Mouse (Mus musculus) kidney, embryonic 15.5 days (tissue): ENCODE measurements around the gene Cab39l. TPM values are rescaled to one million over a fixed set of nuclear protein-coding genes. Genes with fewer than 3 reads are reported as not detected.

Source experiments
- ATAC-seq: fragments of 200-750 bp; cut with Nextera tagmentation; replicated peaks from 2 replicates; pipeline ENCODE4 v1.8.0; 2017; ENCODE audit warnings: moderate TSS enrichment; ENCODE audit not compliant: low FRiP score
- H3K27ac ChIP-seq: fragments of 300-500 bp; sonication (generic); 2 replicates; pipeline ENCODE4 v1.5.1; 2015; ENCODE audit warnings: mild to moderate bottlenecking, inconsistent platforms
- H3K27me3 ChIP-seq: fragments of 300-500 bp; sonication (generic); 2 replicates; pipeline ENCODE4 v1.6.1; 2015; ENCODE audit warnings: inconsistent platforms
- H3K36me3 ChIP-seq: fragments of 300-500 bp; sonication (generic); 2 replicates; pipeline ENCODE4 v1.6.1; 2015; ENCODE audit warnings: inconsistent platforms
- H3K4me1 ChIP-seq: fragments of 300-500 bp; sonication (generic); 2 replicates; pipeline ENCODE4 v1.6.1; 2015; ENCODE audit warnings: inconsistent platforms
- H3K4me2 ChIP-seq: fragments of 300-500 bp; sonication (generic); 2 replicates; pipeline ENCODE4 v1.6.1; 2015; ENCODE audit warnings: moderate library complexity, mild to moderate bottlenecking, inconsistent platforms
- H3K4me3 ChIP-seq: fragments of 300-500 bp; sonication (generic); replicated peaks from 2 replicates; pipeline ENCODE4 v1.5.1; 2015; ENCODE audit warnings: mild to moderate bottlenecking, inconsistent platforms
- H3K9ac ChIP-seq: fragments of 300-500 bp; sonication (generic); 2 replicates; pipeline ENCODE4 v1.6.1; 2015; ENCODE audit warnings: mild to moderate bottlenecking, inconsistent platforms
- H3K9me3 ChIP-seq: fragments of 300-500 bp; sonication (generic); replicated peaks from 2 replicates; pipeline ENCODE4 v1.6.1; 2016; ENCODE audit warnings: inconsistent platforms
- WGBS: fragments of 180-500 bp; shearing (Covaris S2); methylation state at CpG from one replicate; pipeline ENCODE4 v1.1.7; 2015; ENCODE audit warnings: mixed read lengths; 5-methylcytosine and 5-hydroxymethylcytosine counted together
- polyA plus RNA-seq: library from polyadenylated mRNA; unstranded; fragments of >200 nt; fragmentation: Nextera tagmentation; extraction: Ambion mirVana; gene quantifications from 2 replicates; pipeline ENCODE4 v1.2.1, GENCODE M21; 2015

The Cab39l gene
- polyA plus RNA-seq, 1 experiment from 2014 or later: 41.1 TPM

DNA sequence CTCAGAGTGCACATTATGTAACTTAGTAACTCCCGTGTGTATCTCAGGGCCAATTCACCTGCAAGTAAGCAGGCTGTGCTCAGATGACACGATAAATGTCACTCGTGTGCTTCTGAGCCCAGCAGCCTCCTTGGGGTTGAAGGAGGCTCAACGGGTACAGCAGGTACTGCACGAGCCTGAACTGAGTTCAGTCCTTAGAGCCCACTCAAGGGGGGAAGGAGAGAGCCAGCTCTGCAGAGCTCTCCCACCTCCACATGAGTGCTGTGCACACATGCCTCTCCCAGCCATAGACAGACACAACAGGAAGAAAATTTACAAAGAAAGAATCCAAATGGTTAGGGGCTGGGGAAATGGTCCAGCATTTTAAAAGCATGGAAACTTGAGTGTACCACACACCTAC, 85.1 kb downstream of the Cab39l start:
- Histone ChIP-seq H3K4me1 (no peaks in the 10 kb centered on the region), H3K9ac (no peak overlapping the region), H3K9me3 (no peaks in the 10 kb centered on the region), H3K4me3 (no peak overlapping the region), H3K27me3 (no peaks in the 10 kb centered on the region), H3K4me2 (no peak overlapping the region), H3K27ac (no peak overlapping the region), H3K36me3 (no peaks in the 10 kb centered on the region; the same call in 1 of the 2 replicates)
- WGBS: 89% methylated on average over 5 of the region's 5 CpGs
- ATAC-seq: no peak

GRCm38 (mm10) chr14:59530801-59531200, 90.0 kb downstream of the Cab39l start:
- H3K4me1 ChIP-seq: no peaks in the 10 kb centered on the region
- WGBS: 68% methylated on average over 1 of the region's 1 CpGs
- no peaks in the 10 kb centered on the region for H3K27me3 ChIP-seq
- no peaks in the 10 kb centered on the region; the same call in 1 of the 2 replicates for H3K36me3 ChIP-seq
- ATAC-seq: no peak
- no peak overlapping the region for H3K27ac ChIP-seq
- H3K9ac ChIP-seq: no peak overlapping the region
- H3K4me3 ChIP-seq: no peak overlapping the region
- H3K4me2 ChIP-seq: no peak overlapping the region
- H3K9me3 ChIP-seq: no peaks in the 10 kb centered on the region

DNA sequence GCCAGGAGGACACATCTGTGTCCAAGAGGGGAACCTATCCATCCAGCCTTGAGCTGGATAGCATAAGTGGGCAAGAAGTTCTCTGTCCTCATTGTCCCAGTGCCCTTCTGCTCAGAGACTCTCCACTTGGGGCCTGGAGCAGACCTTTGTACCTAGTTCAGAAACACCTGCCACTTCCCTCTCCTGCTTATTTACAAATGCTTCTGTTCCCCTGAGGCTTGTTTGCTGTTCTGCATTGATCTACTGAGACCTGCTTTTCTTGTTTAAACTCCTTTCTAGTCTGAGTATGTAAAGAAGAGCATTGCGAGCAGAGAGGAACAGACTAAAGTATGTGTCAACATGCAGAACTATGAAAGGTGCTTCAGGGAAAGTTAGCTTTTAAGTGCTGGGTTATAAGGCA, 92.2 kb downstream of the Cab39l start:
- H3K4me1 ChIP-seq: no peaks in the 10 kb centered on the region
- ATAC-seq: no peak
- H3K4me3 ChIP-seq: no peak overlapping the region
- 83% methylated on average over 1 of the region's 1 CpGs for WGBS
- H3K27me3 ChIP-seq: no peaks in the 10 kb centered on the region
- no peak overlapping the region for H3K27ac ChIP-seq
- H3K36me3 ChIP-seq: no peaks in the 10 kb centered on the region; the same call in 1 of the 2 replicates
- H3K4me2 ChIP-seq: no peak overlapping the region
- H3K9me3 ChIP-seq: no peaks in the 10 kb centered on the region
- no peak overlapping the region for H3K9ac ChIP-seq

GRCm38 (mm10) chr14:59533908-59534307, 93.1 kb downstream of the Cab39l start:
- no peaks in the 10 kb centered on the region for H3K27me3 ChIP-seq
- no peaks in the 10 kb centered on the region for H3K4me1 ChIP-seq
- no peak for ATAC-seq
- no peak overlapping the region for H3K4me3 ChIP-seq
- no peak overlapping the region for H3K4me2 ChIP-seq
- H3K9me3 ChIP-seq: no peaks in the 10 kb centered on the region
- no peaks in the 10 kb centered on the region; the same call in 1 of the 2 replicates for H3K36me3 ChIP-seq
- H3K9ac ChIP-seq: no peak overlapping the region
- H3K27ac ChIP-seq: no peak overlapping the region

DNA sequence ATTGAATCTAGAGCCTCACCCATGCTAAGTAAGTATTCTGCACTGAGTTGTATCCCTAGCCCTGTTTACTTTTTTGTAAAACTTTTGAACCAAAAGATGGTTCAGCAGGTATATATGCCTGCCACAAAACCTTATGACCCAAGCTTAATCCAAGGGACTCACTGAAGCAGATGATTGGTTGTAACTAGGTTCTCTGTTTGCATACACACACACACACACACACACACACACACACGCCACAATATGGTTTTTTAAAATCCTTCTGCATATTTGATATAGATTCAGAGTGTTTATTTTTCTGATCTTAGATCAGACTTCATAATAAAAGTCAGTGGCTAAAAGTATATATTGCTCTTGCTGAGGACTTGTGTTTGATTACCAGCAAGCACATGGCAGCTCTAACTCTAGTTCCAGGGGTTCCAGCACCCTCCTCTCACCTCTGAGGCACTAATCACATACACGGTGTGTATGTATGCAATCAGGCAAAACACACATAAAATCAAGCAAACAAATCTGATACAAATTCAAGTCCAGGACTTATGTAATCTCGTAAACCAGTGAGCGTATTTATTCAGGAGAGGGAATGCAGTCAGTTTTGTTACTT, 97.2 kb downstream of the Cab39l start:
- Histone ChIP-seq H3K36me3 (no peaks in the 10 kb centered on the region), H3K27ac (no peak overlapping the region), H3K9me3 (no peaks in the 10 kb centered on the region), H3K4me2 (no peak overlapping the region), H3K27me3 (no peaks in the 10 kb centered on the region), H3K4me3 (no peak overlapping the region), H3K9ac (no peak overlapping the region), H3K4me1 (no peaks in the 10 kb centered on the region)
- no peak for ATAC-seq
- WGBS: 88% methylated on average over 4 of the region's 4 CpGs

DNA sequence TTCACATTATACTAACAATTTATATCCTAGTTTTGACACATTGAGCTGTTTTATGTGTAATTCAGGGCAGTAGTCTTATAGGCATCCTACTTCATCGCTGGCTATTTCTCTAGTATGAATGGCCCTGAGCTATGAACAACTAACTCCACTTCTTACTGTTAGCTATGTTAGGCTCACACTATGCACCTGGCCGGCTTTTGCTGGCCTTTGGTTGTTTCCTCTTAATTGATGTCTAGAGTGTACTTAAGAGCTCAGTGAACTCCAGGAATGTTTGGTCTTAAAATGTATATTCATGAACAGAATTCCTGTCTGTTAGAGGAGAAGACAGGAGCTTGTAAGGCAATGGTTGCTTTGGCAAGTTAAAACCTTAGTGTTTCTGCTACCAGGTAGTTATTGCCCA, 99.5 kb downstream of the Cab39l start:
- ATAC-seq: no peak
- Histone ChIP-seq H3K9me3 (no peaks in the 10 kb centered on the region), H3K36me3 (no peaks in the 10 kb centered on the region), H3K4me3 (no peak overlapping the region), H3K9ac (no peak overlapping the region), H3K4me2 (no peak overlapping the region), H3K27ac (no peak overlapping the region), H3K27me3 (no peaks in the 10 kb centered on the region), H3K4me1 (no peaks in the 10 kb centered on the region)
- WGBS: 77% methylated on average over 2 of the region's 2 CpGs

GRCm38 (mm10) chr14:59540761-59541160, 100.0 kb downstream of the Cab39l start:
- no peak overlapping the region for H3K9ac ChIP-seq
- H3K4me2 ChIP-seq: no peak overlapping the region
- no peaks in the 10 kb centered on the region for H3K36me3 ChIP-seq
- H3K27ac ChIP-seq: no peak overlapping the region
- H3K4me3 ChIP-seq: no peak overlapping the region
- H3K9me3 ChIP-seq: no peaks in the 10 kb centered on the region
- no peak for ATAC-seq
- 77% methylated on average over 6 of the region's 6 CpGs for WGBS
- no peaks in the 10 kb centered on the region for H3K4me1 ChIP-seq
- H3K27me3 ChIP-seq: no peaks in the 10 kb centered on the region

GRCm38 (mm10) chr14:59543158-59543826, 102.5 kb downstream of the Cab39l start:
- Histone ChIP-seq H3K27me3 (no peaks in the 10 kb centered on the region), H3K4me3 (no peak overlapping the region), H3K4me1 (0 out of 2 replicates have a peak, but pooled peaks cover 4% of the 10 kb centered on the region), H3K9me3 (no peaks in the 10 kb centered on the region), H3K36me3 (no peaks in the 10 kb centered on the region), H3K27ac (no peak overlapping the region), H3K4me2 (no peak overlapping the region), H3K9ac (no peak overlapping the region)
- ATAC-seq: no peak
- WGBS: 59% methylated on average over 3 of the region's 3 CpGs

DNA sequence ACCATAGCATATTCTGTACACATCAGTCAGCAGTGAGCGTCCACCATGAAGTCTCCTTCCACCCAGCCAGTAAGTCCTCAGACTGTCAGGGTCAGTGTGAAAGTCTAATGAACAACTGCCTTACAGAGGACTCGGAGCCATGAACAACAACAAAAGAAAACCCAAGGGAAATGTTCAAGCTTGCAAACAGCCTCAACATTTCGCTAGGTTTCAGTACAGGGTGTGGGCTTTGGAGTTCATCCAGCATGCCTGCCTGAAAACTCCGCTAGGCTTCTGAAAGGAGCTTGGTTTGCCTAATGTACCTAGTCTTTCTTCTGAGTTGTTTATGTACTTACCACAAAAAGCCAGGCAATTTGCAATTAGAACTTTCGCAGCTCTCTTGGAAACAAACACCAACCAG, 103.2 kb downstream of the Cab39l start:
- ATAC-seq: no peak
- 0 out of 2 replicates have a peak, but pooled peaks cover 6% of the 10 kb centered on the region for H3K4me1 ChIP-seq
- no peak overlapping the region for H3K4me3 ChIP-seq
- H3K36me3 ChIP-seq: no peaks in the 10 kb centered on the region
- H3K27me3 ChIP-seq: no peaks in the 10 kb centered on the region
- no peaks in the 10 kb centered on the region for H3K9me3 ChIP-seq
- H3K9ac ChIP-seq: no peak overlapping the region
- H3K4me2 ChIP-seq: no peak overlapping the region
- no peak overlapping the region for H3K27ac ChIP-seq
- WGBS: 55% methylated on average over 5 of the region's 5 CpGs

DNA sequence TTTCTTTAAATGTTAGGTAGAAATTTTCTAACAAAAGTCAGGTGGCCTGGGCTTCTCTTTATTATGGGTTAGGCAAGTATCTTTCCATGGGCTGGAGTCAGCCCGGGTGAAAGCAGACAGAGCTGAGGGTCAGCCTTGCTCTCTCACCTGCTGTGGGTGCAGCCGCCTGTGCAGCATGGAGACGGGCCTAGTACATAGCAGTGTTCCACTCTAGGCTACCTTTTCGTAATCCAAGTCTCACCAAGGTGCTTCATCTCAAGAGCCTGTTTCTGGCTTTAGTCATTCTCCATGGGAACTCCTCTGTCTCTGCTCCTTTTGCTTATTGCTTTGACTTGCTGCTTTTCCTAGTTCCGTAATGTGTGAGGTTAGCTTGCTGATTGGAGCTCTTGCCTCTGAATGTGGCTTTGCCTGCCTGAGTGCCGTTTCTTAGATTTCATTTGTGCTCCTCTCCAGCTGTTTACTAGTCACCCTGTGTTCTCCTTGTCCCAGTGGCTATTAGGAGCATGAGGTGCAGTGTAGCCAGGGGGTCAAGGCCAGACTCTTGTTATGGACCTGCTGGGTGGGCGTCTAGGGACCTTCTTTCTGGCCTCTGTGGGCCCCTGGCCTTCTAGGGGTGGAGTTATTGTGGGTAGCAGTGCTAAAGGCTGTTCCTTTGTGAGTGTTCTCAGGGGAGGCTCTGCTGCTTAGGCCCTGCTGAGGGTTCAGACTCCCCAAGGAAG, 105.5 kb downstream of the Cab39l start:
- Histone ChIP-seq H3K27me3 (no peaks in the 10 kb centered on the region), H3K4me1 (peaks cover 13% of the 10 kb centered on the region), H3K4me3 (no peak overlapping the region), H3K27ac (no peak overlapping the region), H3K9me3 (no peaks in the 10 kb centered on the region), H3K36me3 (no peaks in the 10 kb centered on the region), H3K4me2 (no peak overlapping the region), H3K9ac (no peak overlapping the region)
- WGBS: 80% methylated on average over 7 of the region's 7 CpGs
- no peak for ATAC-seq

DNA sequence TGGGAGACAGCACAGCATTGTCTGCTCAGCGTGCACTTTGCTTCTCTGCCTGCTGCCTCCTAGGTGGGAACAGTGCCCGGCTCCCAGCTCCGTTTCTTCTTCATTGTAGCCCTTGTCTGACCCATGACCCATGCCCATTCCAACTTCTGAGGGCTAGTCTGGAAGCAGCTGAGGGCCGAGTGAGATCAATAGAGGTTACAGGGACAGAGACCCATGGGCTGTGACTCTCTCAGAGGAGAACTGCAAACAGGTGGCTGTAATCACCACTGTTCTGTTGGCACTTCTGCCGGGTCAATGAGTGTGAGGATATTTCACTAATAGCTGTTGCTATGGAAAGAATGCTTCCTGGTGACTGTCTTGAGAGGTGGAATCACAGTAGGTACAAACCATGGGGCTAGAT, 106.8 kb downstream of the Cab39l start:
- H3K36me3 ChIP-seq: no peaks in the 10 kb centered on the region
- ATAC-seq: no peak
- WGBS: 37% methylated on average over 5 of the region's 5 CpGs
- H3K4me2 ChIP-seq: no peak overlapping the region
- H3K27ac ChIP-seq: no peak overlapping the region
- H3K27me3 ChIP-seq: no peaks in the 10 kb centered on the region
- no peak overlapping the region for H3K9ac ChIP-seq
- no peaks in the 10 kb centered on the region for H3K9me3 ChIP-seq
- no peak overlapping the region for H3K4me3 ChIP-seq
- peaks cover 25% of the 10 kb centered on the region for H3K4me1 ChIP-seq

- Histone ChIP-seq H3K4me3 (no peak overlapping the region), H3K27ac (no peak overlapping the region), H3K4me1 (peaks cover 25% of the 10 kb centered on the region), H3K27me3 (no peaks in the 10 kb centered on the region), H3K9me3 (no peaks in the 10 kb centered on the region), H3K4me2 (no peak overlapping the region), H3K9ac (no peak overlapping the region), H3K36me3 (no peaks in the 10 kb centered on the region)
- no peak for ATAC-seq
- WGBS: 61% methylated on average over 2 of the region's 2 CpGs
Observed at GRCm38 (mm10) chr14:59548532-59548931, 107.8 kb downstream of the Cab39l start.
